Mouse (Mus musculus) testis, adult 2 months (tissue): ENCODE data around the gene Hectd4. TPM values are rescaled to one million over a fixed set of nuclear protein-coding genes. Genes with fewer than 3 reads are reported as not detected.
"Not testable (repeated sequence)": the region's sequence is repeated elsewhere in the genome, so short reads cannot be mapped to it uniquely, and the experiment has no call there.

Experiments
- H3K27ac ChIP-seq: fragments of 200-500 bp; 2 replicates; pipeline ENCODE4 v1.5.1; 2012; ENCODE audit warnings: low read depth, low read length; ENCODE audit not compliant: control insufficient read depth, insufficient read depth
- H3K27me3 ChIP-seq: fragments of 200-500 bp; 2 replicates; pipeline ENCODE4 v1.6.1; 2012; ENCODE audit warnings: mild to moderate bottlenecking, low read length, moderate library complexity; ENCODE audit not compliant: control insufficient read depth, insufficient read depth
- H3K36me3 ChIP-seq: fragments of 200-500 bp; 2 replicates; pipeline ENCODE4 v1.6.1; 2012; ENCODE audit warnings: mild to moderate bottlenecking, low read length; ENCODE audit not compliant: control insufficient read depth, insufficient read depth
- H3K4me1 ChIP-seq: fragments of 200-500 bp; 2 replicates; pipeline ENCODE4 v1.6.1; 2012; ENCODE audit warnings: low read length; ENCODE audit not compliant: control insufficient read depth, insufficient read depth
- H3K4me3 ChIP-seq: fragments of 200-500 bp; 2 replicates; pipeline ENCODE4 v1.5.1; 2012; ENCODE audit warnings: low read depth, mild to moderate bottlenecking, low read length, moderate library complexity, mixed read lengths; ENCODE audit not compliant: control insufficient read depth
- CTCF ChIP-seq: fragments of 200-500 bp; IDR thresholded peaks from 2 replicates; pipeline ENCODE4 v1.5.1; 2012; ENCODE audit warnings: low read depth, mild to moderate bottlenecking, inconsistent platforms, low read length, moderate library complexity; ENCODE audit not compliant: control insufficient read depth, insufficient read depth, insufficient replicate concordance
- POLR2A ChIP-seq: fragments of 200-500 bp; IDR thresholded peaks from 2 replicates; pipeline ENCODE4 v1.6.1; 2012; ENCODE audit warnings: low read depth, mild to moderate bottlenecking, inconsistent platforms, low read length, moderate library complexity; ENCODE audit not compliant: control insufficient read depth
- polyA plus RNA-seq: library from polyadenylated mRNA; depleted of rRNA; stranded (reverse); fragments of >200 nt; gene quantifications from 2 replicates; pipeline ENCODE4 v1.2.3, GENCODE M21; 2012

Hectd4 gene
- polyA plus RNA-seq, 1 experiment, result 41.8 TPM

DNA sequence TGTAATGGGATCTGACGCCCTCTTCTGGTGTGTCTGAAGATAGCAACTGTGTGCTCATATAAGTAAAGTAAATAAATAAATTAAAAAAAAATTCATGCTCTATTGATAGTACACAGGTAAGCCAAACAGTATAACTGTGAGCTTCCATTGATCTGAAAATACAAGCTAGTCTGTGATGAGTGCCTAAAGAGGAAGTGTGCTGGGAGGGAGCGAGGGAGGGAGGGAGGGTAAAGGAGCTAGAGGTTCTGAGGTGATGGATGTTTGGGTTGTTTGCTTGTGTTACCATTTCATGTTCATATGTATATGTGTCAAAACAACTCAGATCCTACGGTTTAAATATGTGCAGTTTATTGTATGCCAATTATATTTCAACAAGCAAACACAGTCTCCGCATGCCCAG, 6.8 kb downstream of the Hectd4 start:
- Histone ChIP-seq H3K27me3 (no peaks in the 10 kb centered on the region), H3K4me1 (peaks cover 3% of the 10 kb centered on the region), H3K4me3 (no peak overlapping the region), H3K27ac (no peak overlapping the region; the same call in 1 of the 2 replicates), H3K36me3 (no peaks in the 10 kb centered on the region)
- TF ChIP-seq CTCF (no peak), POLR2A (no peak)

DNA sequence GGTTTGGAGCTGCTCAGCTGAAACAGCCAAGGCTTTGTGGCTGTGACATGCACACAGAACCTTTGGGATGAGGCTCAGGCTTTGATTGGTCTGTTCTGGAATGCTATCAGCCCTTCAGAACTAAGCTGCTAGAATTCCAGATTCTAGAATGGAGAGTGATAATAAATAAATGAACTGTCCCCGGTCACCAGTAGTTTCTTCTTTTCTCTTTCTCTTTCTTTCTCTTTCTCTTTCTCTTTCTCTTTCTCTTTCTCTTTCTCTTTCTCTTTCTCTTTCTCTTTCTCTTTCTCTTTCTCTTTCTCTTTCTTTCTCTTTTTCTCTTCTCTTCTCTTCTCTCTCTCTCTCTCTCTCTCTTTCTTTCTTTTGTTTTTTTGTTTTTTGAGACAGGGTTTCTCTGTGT, 7.3 kb downstream of the Hectd4 start:
- H3K4me3 ChIP-seq, result peak overlapping the region; percentile 70
- not testable (repeated sequence) for H3K36me3 ChIP-seq, H3K27ac ChIP-seq, H3K27me3 ChIP-seq, H3K4me1 ChIP-seq

DNA sequence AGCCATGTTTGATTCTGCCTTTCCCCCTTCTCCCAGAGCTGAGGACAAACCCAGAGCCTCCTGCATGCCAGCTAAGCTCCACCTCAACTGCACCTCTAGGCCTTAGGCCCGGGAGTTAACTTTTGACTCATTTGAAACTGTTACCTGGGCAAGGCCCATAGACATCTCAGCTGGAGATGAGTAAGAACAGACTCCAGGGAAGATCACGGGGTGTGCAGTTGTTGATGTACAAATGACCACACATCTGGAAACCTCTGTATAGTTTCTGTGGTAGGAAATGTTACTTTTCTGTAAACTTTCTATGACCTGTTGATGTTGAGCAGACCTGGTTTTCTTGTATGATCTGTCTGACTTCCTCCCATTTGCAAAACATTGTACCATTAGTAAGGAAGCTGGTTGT, 9.2 kb downstream of the Hectd4 start:
- Histone ChIP-seq H3K4me3 (peak overlapping the region; percentile 65), H3K27ac (no peak overlapping the region), H3K27me3 (no peaks in the 10 kb centered on the region), H3K4me1 (peaks cover 3% of the 10 kb centered on the region), H3K36me3 (no peaks in the 10 kb centered on the region)
- TF ChIP-seq POLR2A, result no peak
- TF ChIP-seq CTCF, result no peak

DNA sequence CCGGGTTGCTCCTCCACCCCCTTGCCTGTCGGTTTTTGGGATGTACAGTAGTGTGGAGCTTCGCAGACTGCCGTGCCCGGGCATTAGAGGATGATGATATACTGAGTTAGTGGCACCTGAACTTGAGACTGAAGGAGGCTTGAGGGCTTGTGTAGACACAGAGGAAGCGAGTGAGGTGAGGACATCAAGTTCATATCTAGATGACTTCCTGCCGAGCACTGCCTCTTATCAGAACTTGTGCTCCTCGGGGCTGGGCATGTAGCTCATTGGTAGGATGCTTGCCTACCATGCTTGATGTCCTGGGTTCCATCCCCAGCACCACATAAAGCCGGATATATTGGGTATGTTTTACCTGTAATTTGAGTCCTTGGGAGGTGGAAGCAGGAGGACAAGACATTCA, 10.8 kb downstream of the Hectd4 start:
- TF ChIP-seq POLR2A (no peak), CTCF (no peak)
- H3K27me3 ChIP-seq, result no peaks in the 10 kb centered on the region
- no peaks in the 10 kb centered on the region for H3K36me3 ChIP-seq
- no peak overlapping the region for H3K27ac ChIP-seq
- H3K4me3 ChIP-seq, result peak overlapping the region; percentile 4; the same call in 1 of the 2 replicates
- H3K4me1 ChIP-seq, result peaks cover 3% of the 10 kb centered on the region

DNA sequence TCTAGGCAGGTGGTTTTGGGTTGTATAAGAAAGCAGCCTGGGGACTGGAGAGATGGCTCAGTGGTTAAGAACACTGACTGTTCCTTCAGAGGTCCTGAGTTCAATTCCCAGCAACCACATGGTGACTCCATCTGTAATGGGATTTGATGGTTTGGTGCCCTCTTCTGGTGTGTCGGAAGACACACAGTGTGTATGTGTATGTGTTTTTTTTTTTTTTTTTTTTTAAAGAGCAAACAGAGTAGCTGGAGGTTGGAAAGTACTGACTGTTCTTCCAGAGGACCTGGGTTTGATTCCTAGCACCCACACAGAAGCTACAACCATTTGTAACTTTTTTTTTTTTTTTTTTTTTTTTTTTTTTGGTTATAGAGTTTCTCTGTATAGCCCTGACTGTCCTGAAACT, 12.8 kb downstream of the Hectd4 start:
- Histone ChIP-seq H3K27me3 (no peaks in the 10 kb centered on the region), H3K4me3 (peak overlapping the region; percentile 27; the same call in 1 of the 2 replicates), H3K36me3 (no peaks in the 10 kb centered on the region), H3K27ac (no peak overlapping the region), H3K4me1 (peaks cover 3% of the 10 kb centered on the region)
- TF ChIP-seq POLR2A, result no peak
- no peak for TF ChIP-seq CTCF

DNA sequence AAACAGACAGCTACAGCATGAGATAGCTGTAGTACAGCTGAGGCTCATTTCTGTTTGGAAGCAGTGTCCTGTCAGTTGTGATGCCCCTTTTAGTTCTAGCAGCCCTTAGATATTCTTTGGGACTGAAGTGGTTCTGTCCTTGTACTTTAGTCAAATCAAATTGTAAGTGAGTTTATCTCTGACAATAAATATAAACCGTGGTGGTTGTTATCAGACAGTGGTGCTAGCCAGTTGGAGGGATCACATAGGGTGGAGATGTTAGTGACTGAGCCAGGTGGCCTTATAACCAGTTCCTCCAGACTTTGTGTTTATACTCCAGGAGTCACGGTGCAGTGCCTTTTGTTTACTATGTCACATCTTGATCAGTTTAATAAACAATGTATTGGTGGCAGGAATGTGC, 13.7 kb downstream of the Hectd4 start:
- H3K27ac ChIP-seq, result no peak overlapping the region
- no peaks in the 10 kb centered on the region for H3K27me3 ChIP-seq
- H3K4me3 ChIP-seq, result no peak overlapping the region
- peaks cover 3% of the 10 kb centered on the region for H3K4me1 ChIP-seq
- H3K36me3 ChIP-seq, result no peaks in the 10 kb centered on the region
- TF ChIP-seq POLR2A (no peak), CTCF (no peak)

DNA sequence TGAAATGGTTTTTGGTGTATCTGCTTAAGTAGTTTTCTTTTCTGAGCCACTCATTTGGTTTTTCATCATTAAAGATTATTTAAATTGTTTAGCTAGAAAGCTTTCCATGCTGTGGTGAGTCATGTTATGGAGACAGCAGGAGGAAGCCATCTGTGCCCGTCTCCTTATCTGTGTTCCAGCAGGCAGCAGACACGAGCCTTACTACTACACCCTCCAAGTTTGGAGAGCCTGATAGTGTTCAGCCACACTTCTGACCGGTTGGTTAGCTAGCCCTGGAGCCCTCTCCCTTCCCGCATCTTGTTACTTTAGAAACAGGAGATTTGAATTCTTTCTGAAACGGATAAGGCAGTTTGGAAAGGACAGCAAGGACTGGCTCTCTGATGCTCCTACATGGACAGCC, 16.2 kb downstream of the Hectd4 start:
- no peaks in the 10 kb centered on the region for H3K27me3 ChIP-seq
- H3K27ac ChIP-seq, result no peak overlapping the region
- H3K4me3 ChIP-seq, result no peak overlapping the region
- TF ChIP-seq POLR2A (no peak), CTCF (no peak)
- H3K4me1 ChIP-seq, result no peaks in the 10 kb centered on the region
- H3K36me3 ChIP-seq, result no peaks in the 10 kb centered on the region

DNA sequence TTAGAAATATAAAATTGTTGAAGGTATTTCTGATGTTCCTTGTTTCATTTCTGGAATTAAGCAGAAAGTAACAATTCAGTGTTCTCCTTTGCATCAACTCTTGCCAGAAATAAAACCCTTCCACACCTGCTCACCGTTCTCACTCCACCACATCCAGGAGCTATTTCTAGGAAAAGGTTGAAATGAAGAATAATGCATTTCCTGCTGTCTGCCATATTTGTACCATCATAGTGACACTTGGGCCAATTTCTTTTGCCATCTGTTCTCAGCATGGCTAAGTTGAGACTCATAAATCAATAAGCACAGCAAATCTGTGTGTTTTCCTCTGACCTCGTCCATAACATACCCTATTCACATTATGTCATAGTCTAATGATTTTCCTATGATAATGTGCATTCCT, 18.2 kb downstream of the Hectd4 start:
- no peak overlapping the region for H3K27ac ChIP-seq
- H3K27me3 ChIP-seq, result no peaks in the 10 kb centered on the region
- TF ChIP-seq POLR2A (no peak), CTCF (no peak)
- H3K4me1 ChIP-seq, result no peaks in the 10 kb centered on the region
- no peaks in the 10 kb centered on the region for H3K36me3 ChIP-seq
- no peak overlapping the region for H3K4me3 ChIP-seq
